Mouse (Mus musculus): Measurements from ENCODE around the gene Tango6. TPM values are rescaled to one million over a fixed set of nuclear protein-coding genes. Genes with fewer than 3 reads are reported as not detected.
"Not testable (repeated sequence)": the region's sequence is repeated elsewhere in the genome, so short reads cannot be mapped to it uniquely, and the experiment has no call there.

Gene Tango6
- total RNA-seq, 2 experiments from 2014 or later: 2.0 to 3.5 TPM

DNA sequence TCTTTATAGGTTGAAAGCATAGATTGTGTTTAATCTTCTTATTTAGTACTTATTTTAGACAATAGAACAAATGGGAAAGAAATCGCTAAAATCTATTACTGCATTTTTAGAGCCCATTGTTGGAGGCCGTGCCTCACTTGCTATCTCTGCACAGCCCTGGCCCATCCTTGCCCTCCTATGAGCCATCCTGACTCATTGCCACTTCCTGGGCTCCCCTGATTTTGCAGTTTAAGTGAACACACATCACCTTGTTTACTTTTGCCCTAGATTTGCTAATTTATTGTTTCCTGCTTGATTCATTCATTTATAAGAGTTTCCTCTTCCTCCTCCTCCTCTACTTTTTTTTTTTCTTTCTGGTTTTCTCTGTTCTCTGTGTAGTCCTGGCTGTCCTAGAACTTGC, 55.0 kb downstream of the Tango6 start:
- no peak for ATAC-seq (replicated peaks; ENCODE audit: low FRiP score, poor library complexity, severe bottlenecking)

DNA sequence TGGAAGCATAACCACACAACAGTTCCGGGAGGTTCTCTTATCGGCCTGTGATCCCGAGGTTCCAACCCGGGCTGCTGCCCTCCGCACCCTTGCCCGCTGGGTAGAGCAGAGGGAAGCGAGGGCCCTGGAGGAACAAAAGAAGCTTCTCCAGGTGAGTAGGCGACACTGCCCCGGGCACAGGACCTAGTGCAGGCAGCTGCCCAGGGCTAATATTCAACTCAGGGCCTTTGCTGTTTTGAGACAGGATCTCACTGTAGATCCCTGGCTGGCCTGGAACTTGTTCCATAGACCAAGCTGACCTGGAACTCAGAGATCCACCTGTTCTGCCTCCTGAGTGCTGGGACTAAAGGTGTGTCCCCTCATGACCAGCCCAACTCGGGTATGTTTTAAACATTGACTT, 59.5 kb downstream of the Tango6 start:
- ATAC-seq (replicated peaks; ENCODE audit: low FRiP score, poor library complexity, severe bottlenecking): no peak

DNA sequence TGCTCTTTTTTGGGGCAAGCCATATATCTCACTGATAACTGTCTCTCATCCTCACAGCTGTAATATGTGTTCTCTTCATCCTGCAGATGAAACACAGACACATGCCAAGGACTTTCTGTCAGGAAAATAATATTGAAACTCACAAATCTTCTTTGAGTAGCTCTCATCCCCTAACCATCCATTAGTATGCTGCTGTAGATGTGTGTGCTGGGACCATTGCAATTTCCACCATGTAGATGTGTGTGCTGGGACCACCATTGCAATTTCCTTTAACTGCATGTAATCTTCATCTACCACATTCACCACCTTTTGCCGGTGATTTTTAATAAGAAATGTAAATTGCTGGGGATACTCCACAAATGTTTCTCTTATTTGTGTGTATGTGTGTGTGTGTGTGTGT, 60.5 kb downstream of the Tango6 start:
- no peak for ATAC-seq (replicated peaks; ENCODE audit: low FRiP score, poor library complexity, severe bottlenecking)

DNA sequence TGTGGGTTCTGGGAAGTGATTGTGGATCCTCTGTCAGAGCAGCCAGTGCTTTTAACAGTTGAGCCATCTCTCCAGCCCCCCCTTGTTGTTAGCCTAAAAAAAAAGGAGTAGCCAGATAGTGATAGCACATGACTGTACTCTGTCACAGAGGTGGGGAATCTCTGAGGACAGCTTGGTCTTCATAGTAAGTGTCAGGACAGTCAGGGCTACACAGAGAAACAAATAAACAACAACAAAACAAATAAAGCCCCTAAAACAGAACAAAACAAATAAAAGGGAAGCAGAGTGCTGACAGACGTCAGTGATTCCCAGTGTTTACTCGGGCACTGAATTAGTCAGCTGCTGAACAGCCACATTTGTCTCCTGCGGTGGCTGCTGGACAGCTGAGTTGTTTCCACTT, 70.6 kb downstream of the Tango6 start:
- no peak for ATAC-seq (replicated peaks; ENCODE audit: low FRiP score, poor library complexity, severe bottlenecking)

DNA sequence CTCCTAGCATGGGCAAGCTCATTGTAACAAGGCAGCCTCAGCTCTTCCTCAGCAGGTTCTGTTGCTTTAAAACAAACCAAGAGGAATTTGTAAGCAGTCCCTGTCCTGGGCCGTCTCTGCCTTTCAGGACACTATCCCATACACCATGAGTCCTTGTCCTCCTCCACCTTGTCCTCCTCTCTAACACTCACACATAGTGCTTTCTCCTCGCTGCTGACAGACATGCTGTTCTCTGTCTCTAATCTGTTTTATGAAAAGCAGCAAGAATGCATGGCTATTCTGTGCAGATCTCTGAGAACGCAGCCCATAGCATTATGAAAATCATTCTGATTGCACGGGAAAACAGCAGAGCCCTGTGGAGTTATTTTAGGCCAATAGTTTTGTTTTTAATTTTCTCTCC, 78.4 kb downstream of the Tango6 start:
- no peak for ATAC-seq (replicated peaks; ENCODE audit: low FRiP score, poor library complexity, severe bottlenecking)

DNA sequence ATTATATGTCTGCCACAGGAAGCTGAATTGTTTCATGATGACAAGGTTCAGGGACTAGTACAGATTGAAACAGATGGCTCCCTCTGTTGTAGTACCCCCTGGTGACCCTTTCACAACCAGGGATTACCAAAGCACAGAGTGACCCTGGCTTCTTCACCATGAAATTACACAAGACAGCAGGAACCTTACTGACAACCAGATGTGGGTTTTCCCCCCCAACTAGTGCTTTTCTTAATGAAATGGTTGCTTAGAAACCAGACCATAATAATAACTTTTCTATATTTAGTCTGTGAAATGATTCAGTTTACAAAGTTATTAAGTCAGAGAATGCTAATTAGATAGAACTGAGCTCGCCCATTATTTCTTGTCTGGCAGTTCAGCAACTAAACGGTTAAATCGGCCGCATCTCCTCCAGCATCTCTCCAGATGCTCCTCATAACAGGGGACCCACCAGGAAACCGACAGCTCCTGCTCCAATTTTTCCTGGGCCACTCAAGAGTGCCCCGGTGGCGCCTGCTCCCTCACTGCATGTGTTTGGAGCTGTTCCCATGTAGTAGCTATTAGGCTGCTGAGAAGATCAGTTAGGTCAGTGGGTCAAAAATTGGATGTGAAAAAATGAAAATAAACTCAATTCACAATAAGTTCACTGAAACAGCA, 79.1 kb downstream of the Tango6 start:
- ATAC-seq (replicated peaks; ENCODE audit: low FRiP score, poor library complexity, severe bottlenecking): no peak

DNA sequence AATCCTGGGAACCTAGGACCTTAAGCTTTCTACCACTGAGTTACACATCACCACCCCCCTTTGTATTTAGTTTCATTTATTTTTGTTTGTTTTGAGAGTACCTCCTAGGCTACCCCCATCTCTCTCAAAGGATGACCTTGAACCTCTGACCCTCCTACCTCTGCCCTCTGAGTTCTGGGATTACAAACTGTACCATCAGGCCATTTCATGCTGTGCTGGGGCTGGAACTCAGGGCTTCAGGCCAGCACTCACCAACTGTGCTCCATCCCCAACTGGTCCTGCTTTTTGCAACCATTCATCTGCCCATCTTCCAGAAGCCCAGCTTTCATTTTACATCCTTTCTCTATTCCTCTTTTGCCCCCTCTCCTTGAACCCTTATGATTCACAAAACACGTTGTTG, 81.7 kb downstream of the Tango6 start:
- no peak for ATAC-seq (replicated peaks; ENCODE audit: low FRiP score, poor library complexity, severe bottlenecking)

DNA sequence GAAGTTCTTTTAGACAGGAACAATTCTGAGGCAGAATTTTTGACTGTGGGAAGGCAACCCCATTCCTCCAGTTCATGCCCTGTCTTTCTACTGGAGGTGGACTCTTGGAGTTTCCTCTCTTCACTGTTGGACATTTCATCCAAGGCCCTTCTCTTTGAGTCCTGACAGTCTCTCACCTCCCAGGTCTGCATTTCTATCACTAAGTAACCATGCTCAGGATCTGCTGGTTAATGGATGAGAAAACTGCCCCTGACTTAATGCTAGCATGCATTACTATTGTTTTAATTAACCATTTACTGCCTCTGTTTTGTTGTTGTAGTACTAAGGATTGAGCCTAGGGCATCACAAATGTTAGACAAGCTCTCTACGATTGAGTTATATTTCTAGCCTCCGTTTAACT, 82.7 kb downstream of the Tango6 start:
- ATAC-seq (replicated peaks; ENCODE audit: low FRiP score, poor library complexity, severe bottlenecking): no peak

DNA sequence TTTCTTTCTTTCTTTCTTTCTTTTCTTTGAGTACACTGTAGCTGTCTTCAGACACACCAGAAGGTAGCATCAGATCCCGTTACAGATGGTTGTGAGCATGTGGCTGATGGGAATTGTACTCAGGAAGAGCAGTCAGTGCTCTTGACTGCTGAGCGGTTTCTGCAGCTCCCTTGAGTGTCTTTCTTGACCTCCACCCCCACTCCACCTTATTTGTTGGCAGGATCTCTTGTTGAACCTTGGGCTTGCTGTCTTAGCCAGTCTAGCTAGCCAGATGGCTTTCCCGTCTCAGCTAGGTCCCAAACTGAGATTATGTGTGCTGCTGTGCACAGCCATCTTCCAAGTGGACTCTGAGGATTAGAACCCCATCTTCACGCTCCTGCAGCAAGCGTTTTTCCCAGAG, 83.9 kb downstream of the Tango6 start:
- ATAC-seq (replicated peaks; ENCODE audit: low FRiP score, poor library complexity, severe bottlenecking): no peak

DNA sequence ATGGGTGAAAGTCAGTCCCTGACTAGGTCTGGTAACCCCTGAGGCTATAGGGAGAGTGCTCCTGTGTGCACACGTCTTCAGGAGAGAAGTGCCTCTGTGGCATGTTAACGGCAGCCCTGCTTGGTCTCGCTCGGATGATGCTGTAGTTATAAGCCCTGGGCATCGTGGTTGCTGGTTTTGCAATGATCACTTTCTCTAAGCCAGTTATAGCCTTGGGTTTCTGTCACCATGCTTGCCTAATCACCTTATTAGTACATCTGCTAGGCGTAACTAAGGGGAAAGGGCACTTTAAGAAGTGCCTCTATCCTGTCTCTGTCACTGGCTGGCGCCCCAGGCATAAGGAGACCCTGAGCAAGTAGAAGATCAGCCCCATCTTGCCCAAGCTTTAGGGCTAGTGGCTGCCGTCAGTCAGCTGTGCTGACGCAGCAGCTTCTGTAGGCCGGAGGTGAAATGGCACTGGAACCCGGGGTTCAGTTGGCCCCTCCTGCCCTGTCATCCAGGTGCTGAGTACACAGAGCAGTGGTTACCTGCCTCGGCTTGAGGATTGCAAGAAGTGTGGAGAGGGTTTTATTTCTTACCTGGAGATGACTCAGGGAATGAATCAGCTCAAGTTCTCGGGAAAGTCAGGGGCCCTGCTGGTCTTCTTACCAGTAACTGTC, 86.4 kb downstream of the Tango6 start:
- ATAC-seq (replicated peaks; ENCODE audit: low FRiP score, poor library complexity, severe bottlenecking): no peak

DNA sequence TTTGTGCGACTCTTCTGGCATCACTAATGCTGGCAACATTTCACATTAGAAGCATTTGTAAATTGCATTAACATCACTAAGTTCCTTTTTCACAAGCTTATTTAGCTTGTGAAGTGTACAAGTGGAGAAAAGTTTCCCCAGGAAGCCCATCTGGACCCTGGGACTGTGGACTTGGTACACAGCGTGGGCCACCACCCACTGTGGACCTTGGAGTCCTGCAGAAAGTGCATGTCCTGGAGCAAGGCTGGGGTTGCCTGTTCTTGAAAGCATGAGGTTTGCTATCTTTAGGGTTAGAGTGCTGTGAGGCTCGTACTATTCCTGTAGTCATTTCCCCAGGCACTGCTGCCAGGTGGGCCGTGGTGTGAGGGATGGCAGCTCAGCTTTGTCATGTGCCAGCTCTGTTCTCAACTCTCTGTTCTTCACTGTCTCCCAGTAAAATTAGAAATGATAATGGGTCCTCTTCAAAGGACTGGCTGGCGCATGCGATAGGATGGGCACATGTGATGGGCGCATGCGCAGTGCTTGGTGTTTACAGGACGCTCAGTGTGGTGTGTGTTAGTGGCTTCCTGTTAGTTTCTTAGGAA, 87.8 kb downstream of the Tango6 start:
- no peak for ATAC-seq (replicated peaks; ENCODE audit: low FRiP score, poor library complexity, severe bottlenecking)

DNA sequence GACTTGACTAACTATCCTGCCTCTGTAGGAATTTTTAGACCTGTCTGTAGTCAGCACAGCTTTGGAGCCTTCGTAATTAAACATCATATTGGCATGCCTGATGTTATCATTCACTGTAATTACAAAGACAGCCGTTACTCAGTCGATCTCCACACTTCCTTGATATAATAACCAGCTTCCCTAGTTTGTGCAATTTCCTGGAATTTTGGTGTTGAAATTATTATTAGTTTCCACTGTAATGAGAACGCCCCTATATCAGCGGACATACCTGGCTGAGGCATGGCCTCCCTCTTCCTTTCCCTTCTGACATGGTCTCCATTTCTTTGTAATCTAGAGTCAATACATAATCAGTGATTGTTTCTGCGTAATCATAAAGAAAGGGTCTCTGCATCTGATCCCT, 89.2 kb downstream of the Tango6 start:
- ATAC-seq (replicated peaks; ENCODE audit: low FRiP score, poor library complexity, severe bottlenecking): no peak

DNA sequence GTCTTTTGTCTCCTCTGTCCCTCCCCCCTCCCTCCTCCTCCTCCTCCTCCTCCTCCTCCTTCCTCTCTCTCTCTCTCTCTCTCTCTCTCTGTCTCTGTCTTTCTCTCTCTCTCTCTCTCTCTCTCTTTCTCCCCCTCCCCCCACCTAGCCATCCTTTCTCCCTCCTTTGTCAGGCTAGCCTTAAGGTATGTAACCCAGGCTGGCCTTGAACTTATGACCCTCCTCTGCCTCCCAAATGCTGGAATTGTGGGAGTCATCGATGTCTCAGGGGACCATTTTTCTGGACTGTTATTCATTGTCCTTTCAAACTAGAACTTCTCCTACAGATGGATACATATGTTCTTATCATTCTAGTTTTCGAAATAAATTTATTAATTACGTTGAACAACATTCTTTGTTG, 89.6 kb downstream of the Tango6 start:
- ATAC-seq (replicated peaks; ENCODE audit: low FRiP score, poor library complexity, severe bottlenecking): no peak

DNA sequence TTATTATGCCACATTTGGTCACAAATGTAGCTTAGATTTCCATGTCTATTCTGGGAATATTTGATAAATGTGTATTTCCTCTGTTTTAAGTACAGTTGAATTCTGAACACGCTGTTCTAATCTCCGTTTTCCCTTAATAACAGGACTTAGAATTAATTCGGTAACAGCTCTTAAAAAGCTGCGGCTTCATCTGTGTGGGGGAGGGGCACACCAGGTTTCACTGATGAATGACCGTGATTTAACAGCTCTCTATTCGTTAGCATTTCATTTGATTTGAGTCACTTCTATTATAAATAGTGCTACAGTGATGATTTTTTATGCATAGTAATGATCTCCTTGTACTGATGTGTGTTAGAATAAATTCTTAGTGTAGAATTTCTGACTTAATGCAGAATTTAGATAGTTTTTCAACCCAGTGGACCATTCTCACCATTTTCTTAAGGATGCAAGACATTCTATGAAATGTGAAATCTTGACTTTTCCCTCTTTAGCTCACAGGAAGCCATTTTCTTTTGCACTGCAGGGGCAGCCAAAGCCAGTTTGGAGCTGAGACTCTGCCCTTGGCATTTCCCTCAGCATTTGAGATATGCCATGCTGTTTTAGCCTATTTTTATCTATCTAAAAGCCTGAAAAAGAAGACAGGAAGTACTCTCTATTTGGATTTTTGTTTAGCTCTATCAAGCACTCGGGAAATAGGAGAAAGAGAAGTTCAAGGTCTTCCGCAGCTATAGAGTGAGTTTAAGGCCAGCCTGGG, 91.9 kb downstream of the Tango6 start:
- ATAC-seq (replicated peaks; ENCODE audit: low FRiP score, poor library complexity, severe bottlenecking): no peak

DNA sequence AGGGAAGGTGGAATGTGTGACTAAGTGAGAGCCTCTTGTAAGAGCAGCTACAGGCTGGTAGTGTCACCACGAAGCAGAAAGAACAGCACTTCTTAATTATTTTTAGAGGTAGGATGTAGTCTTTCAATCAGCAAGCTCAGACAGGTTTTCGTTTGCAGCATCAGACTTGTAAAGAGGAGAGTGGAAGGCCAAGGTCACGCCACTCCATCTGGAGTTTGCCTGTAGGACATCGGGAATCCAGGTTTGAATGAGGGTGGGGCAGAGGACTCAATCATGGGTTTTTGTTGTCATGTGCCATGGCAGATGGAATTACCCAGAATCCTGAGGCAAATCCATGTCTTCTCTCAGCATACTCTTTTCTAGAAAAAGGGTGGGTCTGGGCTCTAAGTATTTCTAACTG, 106.8 kb downstream of the Tango6 start:
- no peak for ATAC-seq (replicated peaks; ENCODE audit: low FRiP score, poor library complexity, severe bottlenecking)

DNA sequence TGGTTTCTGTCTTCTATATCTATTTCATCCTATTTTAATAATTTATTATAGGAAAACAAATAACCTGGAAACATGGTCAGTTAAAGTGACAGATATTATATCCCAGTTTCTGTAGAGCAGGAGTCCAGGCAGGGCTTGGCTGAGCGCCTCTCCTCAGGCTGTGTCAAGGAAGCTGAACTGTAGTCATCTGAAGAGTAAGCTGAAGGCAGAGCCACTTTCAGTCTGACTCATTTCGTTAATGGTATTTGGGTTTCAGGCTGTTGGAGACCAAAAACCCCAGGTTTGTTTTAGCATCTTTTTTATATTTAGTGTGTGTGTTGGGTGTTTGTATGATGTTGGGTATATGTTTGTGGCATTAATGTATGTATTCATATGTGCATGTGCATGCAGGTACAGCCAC, 112.0 kb downstream of the Tango6 start:
- ATAC-seq (replicated peaks; ENCODE audit: low FRiP score, poor library complexity, severe bottlenecking): no peak

DNA sequence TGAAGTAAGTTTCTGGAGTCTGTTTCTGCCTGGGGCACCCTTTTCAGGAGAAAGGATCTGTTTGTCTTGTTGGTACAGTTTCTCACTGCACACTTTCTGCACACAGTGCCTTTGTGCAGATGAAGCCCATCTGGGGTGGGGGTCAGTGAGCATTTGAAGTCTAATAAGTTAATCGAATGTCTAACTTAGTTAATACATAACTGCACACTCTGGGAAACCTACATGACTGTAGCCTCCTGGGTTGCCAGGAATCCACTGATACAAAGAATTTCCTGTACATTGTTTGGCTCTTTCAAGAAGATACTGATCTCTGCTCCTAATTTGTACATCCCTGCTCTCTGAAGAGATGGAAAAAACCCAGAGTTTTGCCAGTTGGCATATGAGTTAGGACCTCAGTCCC, 117.0 kb downstream of the Tango6 start:
- no peak for ATAC-seq (replicated peaks; ENCODE audit: low FRiP score, poor library complexity, severe bottlenecking)

DNA sequence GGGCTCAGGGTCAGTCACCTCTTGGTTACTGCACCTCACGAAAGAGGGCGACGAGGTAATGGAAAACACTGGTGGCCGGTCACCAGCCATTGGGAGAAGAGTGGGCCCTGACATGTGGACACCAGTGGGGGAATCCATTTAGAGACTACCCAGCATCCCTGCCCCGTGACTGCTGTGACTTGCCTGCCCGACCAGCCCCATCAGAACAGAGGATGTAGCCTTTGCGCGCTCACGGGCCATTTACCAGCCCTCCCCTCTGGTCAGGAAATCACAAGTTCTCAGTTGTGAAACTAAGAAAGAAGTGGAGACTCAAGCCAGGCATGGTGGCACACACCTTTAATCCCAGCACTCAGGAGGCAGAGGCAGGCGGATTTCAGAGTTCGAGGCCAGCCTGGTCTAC, 118.4 kb downstream of the Tango6 start:
- no peak for ATAC-seq (replicated peaks; ENCODE audit: low FRiP score, poor library complexity, severe bottlenecking)

DNA sequence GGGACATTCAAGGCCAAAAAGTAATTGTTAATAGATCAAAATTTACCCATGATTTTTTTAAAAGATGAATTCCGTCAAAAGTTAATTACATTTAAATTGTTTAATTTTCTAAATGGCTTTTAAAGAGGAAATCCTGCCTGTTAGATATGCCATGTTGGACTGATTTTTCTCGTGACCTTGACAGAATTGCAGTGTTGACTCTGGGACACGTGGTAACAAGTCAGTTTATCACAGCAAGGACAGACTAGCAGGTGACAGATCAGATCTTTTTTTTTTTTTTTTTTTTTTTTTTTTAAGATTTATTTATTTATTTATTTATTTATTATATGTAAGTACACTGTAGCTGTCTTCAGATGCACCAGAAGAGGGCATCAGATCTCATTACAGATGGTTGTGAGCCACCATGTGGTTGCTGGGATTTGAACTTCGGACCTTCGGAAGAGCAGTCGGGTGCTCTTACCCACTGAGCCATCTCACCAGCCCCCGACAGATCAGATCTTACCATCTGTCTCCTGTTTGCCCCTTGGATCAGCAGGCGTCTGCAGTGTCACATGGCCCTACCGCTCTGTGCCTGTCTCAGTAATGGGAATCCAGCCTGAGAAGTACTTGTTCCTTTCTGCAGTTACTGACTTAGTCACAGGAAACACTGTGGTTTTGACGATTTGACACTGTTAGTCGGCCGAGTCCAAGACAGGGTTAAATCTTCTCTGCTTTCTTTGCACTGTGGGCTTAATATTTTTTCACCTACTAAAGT, 119.7 kb downstream of the Tango6 start:
- not testable (repeated sequence) for ATAC-seq (replicated peaks; ENCODE audit: low FRiP score, poor library complexity, severe bottlenecking)

DNA sequence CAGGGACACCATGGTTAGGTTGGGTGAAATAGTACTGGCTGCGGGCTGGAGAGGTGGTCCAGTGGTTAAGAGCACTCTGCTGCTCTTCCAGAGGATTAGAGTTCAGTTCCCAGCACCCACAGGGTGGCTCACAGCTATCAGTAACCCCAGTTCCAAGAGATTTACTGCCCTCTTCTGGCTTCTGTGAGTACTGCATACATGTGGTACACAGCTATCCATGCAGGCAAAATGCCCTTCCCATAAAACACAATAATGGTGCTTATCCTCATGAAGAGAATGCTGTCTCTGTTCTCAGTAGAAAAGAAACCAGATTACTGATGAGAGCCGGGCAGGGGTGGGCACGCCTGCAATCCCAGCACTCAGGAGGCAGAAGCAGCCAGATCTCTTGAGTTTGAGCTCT, 123.0 kb downstream of the Tango6 start:
- ATAC-seq (replicated peaks; ENCODE audit: low FRiP score, poor library complexity, severe bottlenecking): no peak
